Mouse (Mus musculus): ENCODE measurements at regions not wholly inside any gene's neighbourhood (a gene's known extent, or its start where the extent isn't known, plus 50 kb on each side); places are given as distances from the start of the nearest gene placed in this dataset.

GRCm38 (mm10) chr10:8951937-8952336, 66.1 kb upstream of the Sash1 start:
- no peak for TF ChIP-seq CTCF (IDR thresholded peaks at IDR 0.05; ENCODE audit: control insufficient read depth, insufficient read depth, insufficient read length)
- no peak for TF ChIP-seq MYOG (IDR thresholded peaks at IDR 0.05; ENCODE audit: control insufficient read depth, extremely low read depth, insufficient read length)
- no peak for TF ChIP-seq MAX (IDR thresholded peaks at IDR 0.05)

Measured in C2C12 (cell line).